8 mouse cellular contexts compared by ENCODE assay signal in the genomic region with DNA sequence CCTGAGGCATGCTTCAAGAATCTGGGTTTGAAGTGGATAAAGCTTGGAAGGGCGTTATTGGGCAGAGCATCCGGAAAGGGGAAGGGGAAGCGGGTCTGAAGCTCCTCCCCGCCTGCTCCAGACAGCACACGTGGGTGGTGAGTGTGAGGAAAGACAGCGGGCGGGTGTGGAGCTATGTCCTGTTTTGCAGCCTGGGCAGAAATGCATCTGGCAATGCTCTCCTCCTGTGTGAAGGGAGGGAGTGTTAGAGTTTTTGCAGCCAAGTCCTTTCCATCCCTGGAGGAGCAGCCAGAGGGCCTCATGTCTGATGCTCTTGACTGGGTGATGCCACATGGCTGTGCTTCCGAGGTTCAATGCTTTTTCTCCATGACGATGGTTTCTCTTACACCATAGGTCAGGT.
A peak's percentile ranks its signal among the peaks of the same experiment; 100 is the strongest.
DNase-seq lines count a peak whose midpoint lies in the region; ATAC-seq and TF ChIP-seq lines count a peak whose summit lies in the region.

No protein-coding gene starts in this region.

- DNase-seq in frontal cortex, adult 2 months (ENCODE audit: extremely low spot score in 1 of 2, low spot score in 1 of 2), result peak; percentile 22 to 37
- no peak for DNase-seq in frontal cortex, postnatal 10 days (ENCODE audit: low spot score in 2 of 2)
- DNase-seq in MN1 (ENCODE audit: low spot score), result peak; percentile 65
- DNase-seq in heart, embryonic 10.5 days (ENCODE audit: low spot score), result peak; percentile 76
- peak; percentile 46 for DNase-seq in liver, postnatal 0 days
- peak; percentile 48 to 54 for DNase-seq in spleen, postnatal 36 days (ENCODE audit: low spot score in 2 of 2)
- no peak for DNase-seq in retina, postnatal 1 day
- DNase-seq in cerebellum, adult 8-10 months, result no peak

- no peak for TF ChIP-seq EP300 in liver, postnatal 0 days (IDR thresholded peaks at IDR 0.05; ENCODE audit: low read depth)

- H3K27me3 ChIP-seq in heart, embryonic 10.5 days (ENCODE audit: insufficient read depth, poor library complexity, severe bottlenecking), result no peaks in the 10 kb centered on the region
- no peaks in the 10 kb centered on the region for H3K27me3 ChIP-seq in liver, postnatal 0 days (ENCODE audit: insufficient read depth, low read length)

- no peaks in the 10 kb centered on the region for H3K9me3 ChIP-seq in heart, embryonic 10.5 days
- H3K9me3 ChIP-seq in liver, postnatal 0 days (ENCODE audit: low read length), result no peaks in the 10 kb centered on the region

- TF ChIP-seq CTCF in liver, postnatal 0 days (IDR thresholded peaks at IDR 0.05; ENCODE audit: low read depth), result no peak

- H3K9ac ChIP-seq in liver, postnatal 0 days (replicated peaks), result no peak overlapping the region

- peak; percentile 70 for ATAC-seq in liver, postnatal 0 days

- H3K4me3 ChIP-seq in heart, embryonic 10.5 days, result no peak overlapping the region
- H3K4me3 ChIP-seq in liver, postnatal 0 days (ENCODE audit: low read depth, low read length), result no peak overlapping the region

- H3K4me1 ChIP-seq in heart, embryonic 10.5 days, result no peaks in the 10 kb centered on the region
- H3K4me1 ChIP-seq in liver, postnatal 0 days (ENCODE audit: insufficient read depth), result no peaks in the 10 kb centered on the region; the same call in 1 of the 2 replicates

- no peak overlapping the region; the same call in 1 of the 2 replicates for H3K4me2 ChIP-seq in liver, postnatal 0 days (ENCODE audit: low read depth, low read length)

- H3K36me3 ChIP-seq in heart, embryonic 10.5 days, result no peaks in the 10 kb centered on the region
- no peaks in the 10 kb centered on the region for H3K36me3 ChIP-seq in liver, postnatal 0 days (replicated peaks; ENCODE audit: insufficient read depth, low read length)

- H3K27ac ChIP-seq in heart, embryonic 10.5 days, result no peak overlapping the region
- H3K27ac ChIP-seq in liver, postnatal 0 days (ENCODE audit: low read depth), result no peak overlapping the region

- WGBS in heart, embryonic 10.5 days, result 49% methylated on average over 9 of the region's 9 CpGs
- WGBS in liver, postnatal 0 days (ENCODE audit: insufficient replicate concordance), result 40% methylated on average over 9 of the region's 9 CpGs

Comparison
In these comparisons a context has a peak if more than half of its experiments do, and no peak if none do; other contexts are left out.
1. DNase-seq: peak in frontal cortex, adult 2 months (2 of 2), MN1 (single experiment), heart, embryonic 10.5 days (single experiment), liver, postnatal 0 days (single experiment) and spleen, postnatal 36 days (2 of 2); none in frontal cortex, postnatal 10 days (0 of 2), retina, postnatal 1 day (single experiment) and cerebellum, adult 8-10 months (single experiment).